Mouse (Mus musculus): ENCODE results near the gene Vmn1r12. TPM values are rescaled to one million over a fixed set of nuclear protein-coding genes. Genes with fewer than 3 reads are reported as not detected.
"Not testable (repeated sequence)": the region's sequence is repeated elsewhere in the genome, so short reads cannot be mapped to it uniquely, and the experiment has no call there.

Vmn1r12 gene
- not detected in 2 replicates for polyA plus RNA-seq (2012; rRNA removed)

GRCm38 (mm10) chr6:57156619-57157018, at the start of gene Vmn1r12:
Gene Vmn1r12, plus strand, starts transcription at chr6:57156919.
- no peak for DNase-seq (ENCODE audit: extremely low spot score in 1 of 2, low spot score in 1 of 2)

- DNase-seq (ENCODE audit: extremely low spot score in 1 of 2, low spot score in 1 of 2): no peak
Measured at GRCm38 (mm10) chr6:57109154-57109553, 47.6 kb upstream of the Vmn1r12 start, which contains the start of gene Vmn1r10. Gene Vmn1r10, plus strand, starts transcription at chr6:57109454.

GRCm38 (mm10) chr6:57133155-57133554, 23.6 kb upstream of the Vmn1r12 start, which contains the start of gene Vmn1r11:
Gene Vmn1r11, plus strand, starts transcription at chr6:57133455.
- no peak for DNase-seq (ENCODE audit: extremely low spot score in 1 of 2, low spot score in 1 of 2)

GRCm38 (mm10) chr6:57190016-57190415, 33.3 kb downstream of the Vmn1r12 start:
- not testable (repeated sequence) for DNase-seq (ENCODE audit: extremely low spot score in 1 of 2, low spot score in 1 of 2)

- not testable (repeated sequence) for DNase-seq (ENCODE audit: extremely low spot score in 1 of 2, low spot score in 1 of 2)
Measured at GRCm38 (mm10) chr6:57202990-57203389, 46.3 kb downstream of the Vmn1r12 start, which contains the start of gene Vmn1r13. Gene Vmn1r13, plus strand, starts transcription at chr6:57203290.

Other genes with a start within 250 kb of the Vmn1r12 start
- 44.5 and 52.0 TPM in 2 replicates for gene Nt5c3, start 233.0 kb upstream of the Vmn1r12 start, polyA plus RNA-seq (2012; rRNA removed)
- 0.28 and 0.34 TPM in 2 replicates for gene Vmn1r4, start 232.9 kb upstream of the Vmn1r12 start, polyA plus RNA-seq (2012; rRNA removed)
- gene Vmn1r5, start 186.6 kb upstream of the Vmn1r12 start, polyA plus RNA-seq (2012; rRNA removed): not detected in 2 replicates
- gene Vmn1r6, start 159.7 kb upstream of the Vmn1r12 start, polyA plus RNA-seq (2012; rRNA removed): not detected in 2 replicates
- not detected in 2 replicates for gene Vmn1r7, start 131.6 kb upstream of the Vmn1r12 start, polyA plus RNA-seq (2012; rRNA removed)
- not detected in 2 replicates for gene Vmn1r8, start 124.6 kb upstream of the Vmn1r12 start, polyA plus RNA-seq (2012; rRNA removed)
- not detected in 2 replicates for gene Vmn1r9, start 90.1 kb upstream of the Vmn1r12 start, polyA plus RNA-seq (2012; rRNA removed)
- gene Vmn1r10, start 47.5 kb upstream of the Vmn1r12 start, polyA plus RNA-seq (2012; rRNA removed): not detected in 2 replicates
- not detected in 2 replicates for gene Vmn1r11, start 23.5 kb upstream of the Vmn1r12 start, polyA plus RNA-seq (2012; rRNA removed)
- not detected in 2 replicates for gene Vmn1r13, start 46.4 kb downstream of the Vmn1r12 start, polyA plus RNA-seq (2012; rRNA removed)
- gene Vmn1r14, start 74.8 kb downstream of the Vmn1r12 start, polyA plus RNA-seq (2012; rRNA removed): not detected in 2 replicates
- not detected in 2 replicates for gene Vmn1r15, start 101.0 kb downstream of the Vmn1r12 start, polyA plus RNA-seq (2012; rRNA removed)
- gene Vmn1r16, start 172.6 kb downstream of the Vmn1r12 start, polyA plus RNA-seq (2012; rRNA removed): not detected in 2 replicates
- gene Vmn1r17, start 206.8 kb downstream of the Vmn1r12 start, polyA plus RNA-seq (2012; rRNA removed): not detected in 2 replicates
- not detected in 2 replicates for gene Vmn1r18, start 238.9 kb downstream of the Vmn1r12 start, polyA plus RNA-seq (2012; rRNA removed)
- gene Vmn1r19, start 246.9 kb downstream of the Vmn1r12 start, polyA plus RNA-seq (2012; rRNA removed): not detected in 2 replicates